Mouse (Mus musculus) E14TG2a.4 (cell line): ENCODE results near the gene Crebl2.

Experiments
- H3K27me3 ChIP-seq: 2 replicates; pipeline ENCODE4 v1.6.1; 2014; ENCODE audit warnings: low read length, control low read depth; ENCODE audit not compliant: insufficient read depth
- H3K36me3 ChIP-seq: 2 replicates; pipeline ENCODE4 v1.6.1; 2014; ENCODE audit warnings: low read length, control low read depth; ENCODE audit not compliant: insufficient read depth
- H3K4me1 ChIP-seq: replicated peaks from 2 replicates; pipeline ENCODE4 v1.6.1; 2014; ENCODE audit warnings: low read depth, low read length, control low read depth
- H3K4me3 ChIP-seq: replicated peaks from 2 replicates; pipeline ENCODE4 v1.5.1; 2014; ENCODE audit warnings: mild to moderate bottlenecking, low read length
- H3K9me3 ChIP-seq: 2 replicates; pipeline ENCODE4 v1.6.1; 2014; ENCODE audit warnings: low read length, control low read depth
- CTCF ChIP-seq: conservative IDR thresholded peaks from 2 replicates; pipeline ENCODE4 v1.5.1; 2014; ENCODE audit warnings: low read length
- NANOG ChIP-seq: IDR thresholded peaks from 2 replicates; pipeline ENCODE4 v1.6.1; 2014; ENCODE audit warnings: borderline replicate concordance, low read length, mixed read lengths
- POU5F1 ChIP-seq: IDR thresholded peaks from 2 replicates; pipeline ENCODE4 v1.6.1; 2014; ENCODE audit warnings: low read length, borderline replicate concordance

The Crebl2 gene

DNA sequence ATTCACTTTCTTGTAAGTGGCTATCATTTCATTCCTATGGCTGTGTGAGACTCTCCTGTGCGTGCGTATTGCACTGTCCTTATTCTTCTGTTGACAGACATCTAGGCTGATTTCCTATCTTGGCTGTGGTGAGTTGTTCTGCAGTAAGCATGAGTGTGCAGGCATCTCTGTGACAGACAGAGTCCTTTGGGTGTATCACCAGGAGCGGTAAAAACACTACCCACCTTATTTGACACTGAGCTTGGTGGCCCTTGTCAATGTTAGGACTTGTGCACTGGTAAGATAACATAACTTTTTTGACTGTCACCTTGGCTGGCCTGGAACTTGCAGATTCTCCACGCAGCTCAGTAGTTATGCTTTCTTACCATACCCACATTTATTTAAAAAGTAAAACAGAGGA lies 40.9 kb downstream of the Crebl2 start:
- TF ChIP-seq POU5F1 = no peak
- TF ChIP-seq CTCF = no peak
- TF ChIP-seq NANOG = no peak
- Histone ChIP-seq H3K4me3 (no peak overlapping the region), H3K4me1 (peaks cover 18% of the 10 kb centered on the region), H3K36me3 (peaks cover 46% of the 10 kb centered on the region), H3K27me3 (no peaks in the 10 kb centered on the region), H3K9me3 (no peaks in the 10 kb centered on the region)

DNA sequence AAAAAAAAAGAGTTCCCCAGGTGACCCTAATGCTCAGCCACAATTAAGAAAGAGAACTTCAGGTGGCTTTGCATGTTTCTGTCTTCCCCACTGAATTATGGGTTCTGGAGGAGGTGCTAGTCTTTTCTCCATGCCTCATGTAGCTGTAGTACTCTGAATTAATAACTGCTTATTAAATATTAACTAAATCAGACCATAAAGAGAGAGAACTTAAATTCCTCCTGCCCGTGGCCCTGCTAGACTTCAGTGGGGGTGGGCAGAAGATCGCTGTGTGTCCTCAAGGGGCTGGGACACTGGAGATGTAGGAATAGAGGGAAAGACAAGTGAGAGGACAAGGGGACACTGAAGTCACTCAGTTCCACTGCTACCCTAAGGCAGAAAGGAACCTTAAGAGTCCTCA lies 42.3 kb downstream of the Crebl2 start:
- Histone ChIP-seq H3K27me3 (no peaks in the 10 kb centered on the region), H3K9me3 (no peaks in the 10 kb centered on the region), H3K36me3 (peaks cover 52% of the 10 kb centered on the region), H3K4me1 (peaks cover 18% of the 10 kb centered on the region), H3K4me3 (no peak overlapping the region)
- TF ChIP-seq NANOG (no peak), CTCF (no peak), POU5F1 (no peak)

DNA sequence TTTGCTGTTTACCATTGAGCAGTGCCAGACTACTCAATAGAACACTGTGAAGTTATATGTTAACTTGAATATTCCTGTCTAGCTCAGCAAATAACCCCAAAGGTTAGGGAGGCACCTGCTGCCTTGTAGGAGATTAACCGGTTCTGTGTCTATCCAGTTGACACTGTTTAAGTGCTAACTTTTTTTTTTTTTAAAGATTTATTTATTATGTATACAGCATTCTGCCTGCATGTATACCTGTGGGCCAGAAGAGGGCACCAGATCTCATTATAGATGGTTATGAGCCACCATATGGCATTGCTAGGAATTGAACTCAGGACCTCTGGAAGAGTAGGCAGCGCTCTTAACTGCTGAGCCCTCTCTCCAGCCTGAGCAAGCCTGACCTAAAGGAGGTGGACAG lies 43.1 kb downstream of the Crebl2 start:
- Histone ChIP-seq H3K27me3 (no peaks in the 10 kb centered on the region), H3K4me3 (no peak overlapping the region), H3K36me3 (peaks cover 46% of the 10 kb centered on the region), H3K9me3 (no peaks in the 10 kb centered on the region), H3K4me1 (peaks cover 18% of the 10 kb centered on the region)
- peak; percentile 40 for TF ChIP-seq CTCF
- no peak for TF ChIP-seq NANOG

DNA sequence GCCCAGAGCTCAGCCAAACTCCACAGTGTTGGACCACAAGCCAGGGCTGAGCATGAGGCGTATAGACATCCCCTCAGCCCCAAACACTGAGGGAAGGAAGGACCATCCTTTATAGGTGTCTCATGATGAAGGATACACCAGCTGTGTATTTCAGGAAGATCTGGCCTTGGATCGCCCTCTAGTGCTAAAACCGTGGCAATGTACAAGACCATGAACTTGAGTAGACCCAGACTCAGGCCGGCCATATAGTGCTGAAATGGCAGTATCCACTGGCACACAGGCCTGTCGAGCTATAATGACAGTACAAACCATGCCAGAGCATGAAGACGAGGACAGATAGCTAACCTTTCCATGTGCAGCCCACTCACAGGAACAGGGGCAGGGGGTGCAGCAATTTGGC lies 46.8 kb downstream of the Crebl2 start:
- no peak overlapping the region for H3K4me3 ChIP-seq
- TF ChIP-seq POU5F1 (no peak), CTCF (peak; percentile 40)
- H3K4me1 ChIP-seq = 0 out of 2 replicates have a peak, but pooled peaks cover 6% of the 10 kb centered on the region
- H3K9me3 ChIP-seq = no peaks in the 10 kb centered on the region
- no peaks in the 10 kb centered on the region for H3K27me3 ChIP-seq
- H3K36me3 ChIP-seq = peaks cover 21% of the 10 kb centered on the region

DNA sequence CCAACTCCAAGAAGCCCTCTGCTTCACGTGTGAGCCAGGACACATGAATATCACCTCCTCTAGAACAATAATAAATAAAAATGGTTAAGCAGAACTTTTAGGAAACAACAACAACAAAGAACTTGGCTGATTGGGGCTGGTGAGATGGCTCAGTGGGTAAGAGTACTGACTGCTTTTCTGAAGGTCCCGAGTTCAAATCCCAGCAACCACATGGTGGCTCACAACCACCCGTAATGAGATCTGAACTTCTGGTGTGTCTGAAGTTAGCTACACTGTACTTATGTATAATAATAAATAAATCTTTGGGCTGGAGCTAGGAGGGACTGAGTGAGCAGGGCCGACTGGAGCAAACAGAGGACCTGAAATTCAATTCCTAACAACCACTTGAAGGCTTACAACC lies 47.3 kb downstream of the Crebl2 start:
- Histone ChIP-seq H3K4me3 (no peak overlapping the region), H3K9me3 (no peaks in the 10 kb centered on the region), H3K36me3 (peaks cover 23% of the 10 kb centered on the region), H3K4me1 (0 out of 2 replicates have a peak, but pooled peaks cover 6% of the 10 kb centered on the region), H3K27me3 (no peaks in the 10 kb centered on the region)
- TF ChIP-seq POU5F1 = no peak
- TF ChIP-seq NANOG = no peak
- no peak for TF ChIP-seq CTCF

DNA sequence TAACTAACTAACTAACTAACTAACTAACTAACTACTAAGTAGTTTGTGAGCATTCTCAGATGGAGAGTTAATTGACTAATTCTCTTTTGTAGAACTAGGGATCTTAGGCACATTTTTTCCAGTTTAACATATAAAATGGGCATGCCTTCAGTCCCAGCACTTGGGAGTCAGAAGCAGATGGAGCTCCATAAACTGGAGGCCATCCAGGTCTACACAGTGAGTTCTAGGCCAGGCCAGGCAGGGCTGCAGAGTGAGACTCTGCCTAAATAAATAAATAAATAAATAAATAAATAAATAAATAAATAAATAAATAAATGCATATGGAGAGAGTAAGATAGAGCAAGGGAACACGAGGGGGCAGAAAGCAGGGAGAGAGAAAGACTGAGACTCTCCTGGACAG lies 47.9 kb downstream of the Crebl2 start:
- H3K36me3 ChIP-seq = peaks cover 29% of the 10 kb centered on the region
- TF ChIP-seq NANOG = no peak
- no peak for TF ChIP-seq POU5F1
- TF ChIP-seq CTCF = no peak
- H3K4me3 ChIP-seq = no peak overlapping the region
- no peaks in the 10 kb centered on the region for H3K27me3 ChIP-seq
- H3K4me1 ChIP-seq = 0 out of 2 replicates have a peak, but pooled peaks cover 6% of the 10 kb centered on the region
- H3K9me3 ChIP-seq = no peaks in the 10 kb centered on the region

DNA sequence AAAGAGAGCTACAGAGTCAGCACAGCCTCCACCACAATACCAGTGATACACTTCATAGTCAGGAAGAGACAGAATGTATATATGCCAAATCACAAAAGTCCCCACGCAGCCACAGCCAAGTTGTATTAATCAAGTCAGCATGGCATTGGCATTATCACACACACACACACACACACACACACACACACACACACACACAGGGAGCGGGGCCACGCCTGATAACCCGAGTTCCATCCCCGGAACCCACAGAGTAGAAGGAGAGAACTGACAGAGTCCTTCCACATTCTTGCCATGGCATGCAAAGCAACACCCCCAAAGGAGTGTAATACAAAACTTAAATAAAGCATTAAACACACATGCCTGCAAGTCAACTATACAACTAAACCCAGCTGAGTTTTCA lies 49.6 kb downstream of the Crebl2 start:
- Histone ChIP-seq H3K4me3 (no peak overlapping the region), H3K9me3 (no peaks in the 10 kb centered on the region), H3K27me3 (no peaks in the 10 kb centered on the region), H3K4me1 (0 out of 2 replicates have a peak, but pooled peaks cover 3% of the 10 kb centered on the region), H3K36me3 (peaks cover 45% of the 10 kb centered on the region)
- TF ChIP-seq NANOG (no peak), POU5F1 (no peak), CTCF (no peak)

DNA sequence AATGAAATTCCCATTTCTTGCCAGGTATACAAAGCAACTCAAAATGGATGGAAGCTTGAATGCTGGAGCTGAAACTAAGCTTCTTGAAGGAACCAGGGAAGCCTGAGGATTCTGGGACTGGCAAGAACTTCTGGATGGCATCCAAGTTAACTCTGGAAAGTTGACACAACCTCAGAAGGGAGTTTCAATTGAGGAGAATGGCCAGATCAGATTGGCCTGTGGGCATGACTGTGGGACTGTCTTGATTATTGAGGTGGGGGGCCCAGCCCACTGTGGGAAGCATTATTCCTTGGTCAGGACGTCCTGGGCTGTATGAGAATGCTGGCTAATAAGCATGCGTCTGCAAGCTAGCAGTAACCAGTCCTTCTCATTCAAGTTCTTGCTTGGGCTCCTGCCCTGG lies 50.1 kb downstream of the Crebl2 start:
- peaks cover 46% of the 10 kb centered on the region for H3K36me3 ChIP-seq
- H3K4me1 ChIP-seq = 0 out of 2 replicates have a peak, but pooled peaks cover 3% of the 10 kb centered on the region
- H3K9me3 ChIP-seq = no peaks in the 10 kb centered on the region
- H3K4me3 ChIP-seq = no peak overlapping the region
- no peak for TF ChIP-seq POU5F1
- TF ChIP-seq CTCF = no peak
- TF ChIP-seq NANOG = no peak
- H3K27me3 ChIP-seq = no peaks in the 10 kb centered on the region

DNA sequence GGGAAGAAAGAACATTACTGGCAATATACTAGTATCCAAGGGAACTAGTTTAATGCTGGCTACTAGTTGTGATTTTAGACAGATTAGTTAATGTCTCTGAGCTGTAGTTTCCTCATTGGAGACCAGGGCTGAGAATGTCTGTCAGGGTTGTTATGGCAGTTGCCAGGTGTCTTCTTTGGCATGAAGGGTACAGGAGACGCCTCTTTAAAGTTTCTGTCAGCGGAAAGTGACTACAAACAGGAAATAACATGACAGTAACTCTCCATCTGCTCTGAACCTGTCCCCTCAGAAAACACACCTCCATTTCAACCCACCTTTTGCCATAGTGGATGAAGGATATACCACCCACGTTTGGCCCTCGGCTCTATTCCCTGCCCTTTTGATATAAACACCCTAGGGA lies 53.7 kb downstream of the Crebl2 start:
- Histone ChIP-seq H3K36me3 (peaks cover 45% of the 10 kb centered on the region), H3K4me1 (peaks cover 21% of the 10 kb centered on the region), H3K9me3 (no peaks in the 10 kb centered on the region), H3K27me3 (no peaks in the 10 kb centered on the region), H3K4me3 (no peak overlapping the region)
- TF ChIP-seq NANOG (no peak), CTCF (no peak), POU5F1 (no peak)
